Mouse (Mus musculus) heart, postnatal 0 days (tissue): ENCODE data around the gene Nphs1.

Source experiments
- CTCF ChIP-seq: IDR thresholded peaks from 2 replicates; pipeline ENCODE4 v1.5.1; 2016; ENCODE audit warnings: antibody characterized with exemption, control low read depth, low read depth
- EP300 ChIP-seq: IDR thresholded peaks from 2 replicates; pipeline ENCODE4 v1.6.1; 2016; ENCODE audit warnings: antibody characterized with exemption, low read depth

GRCm38 (mm10) chr7:30421175-30421889 lies 36.8 kb upstream of the Nphs1 start, which contains the start of gene Nfkbid:
- TF ChIP-seq CTCF (no peak), EP300 (no peak)
